Mouse (Mus musculus) intestine, embryonic 15.5 days (tissue): ENCODE measurements around the gene Vmn2r87. TPM values are rescaled to one million over a fixed set of nuclear protein-coding genes. Genes with fewer than 3 reads are reported as not detected.

Experiments
- polyA plus RNA-seq: library from polyadenylated mRNA; unstranded; fragments of >200 nt; fragmentation: Nextera tagmentation; extraction: Ambion mirVana; gene quantifications from 2 replicates; pipeline ENCODE4 v1.2.1, GENCODE M21; 2015

Gene Vmn2r87
- polyA plus RNA-seq, 1 experiment from 2014 or later, result not detected

Other genes with a start within 250 kb of the Vmn2r87 start
- 0.04 and 0.05 TPM in 2 replicates for gene Neurod4, start 217.2 kb downstream of the Vmn2r87 start, polyA plus RNA-seq
- 1.2 and 1.3 TPM in 2 replicates for gene Tespa1, start 174.5 kb downstream of the Vmn2r87 start, polyA plus RNA-seq
- not detected in 2 replicates for gene Vmn2r84, start 103.1 kb downstream of the Vmn2r87 start, polyA plus RNA-seq
- not detected in 2 replicates for gene Vmn2r85, start 67.7 kb downstream of the Vmn2r87 start, polyA plus RNA-seq
- not detected in 2 replicates for gene Vmn2r86, start 41.3 kb downstream of the Vmn2r87 start, polyA plus RNA-seq